Mouse (Mus musculus) forebrain, postnatal 0 days (tissue): ENCODE data around the gene Cgref1. TPM values are rescaled to one million over a fixed set of nuclear protein-coding genes. Genes with fewer than 3 reads are reported as not detected.

Source experiments
- ATAC-seq: fragments of 200-750 bp; cut with Nextera tagmentation; 2 replicates; pipeline ENCODE4 v1.8.0; 2017; ENCODE audit warnings: mild to moderate bottlenecking, moderate library complexity
- DNase-seq: peaks from one replicate; pipeline ENCODE4 v3.0.0-alpha.2; 2015
- H3K27ac ChIP-seq: fragments of 300-500 bp; sonication (generic); 2 replicates; pipeline ENCODE4 v1.5.1; 2014; ENCODE audit warnings: low read depth, mild to moderate bottlenecking, antibody characterized with exemption, low read length, moderate library complexity, mixed read lengths
- H3K27me3 ChIP-seq: fragments of 300-500 bp; sonication (generic); 2 replicates; pipeline ENCODE4 v1.6.1; 2014; ENCODE audit warnings: mild to moderate bottlenecking, low read length, mixed read lengths; ENCODE audit not compliant: insufficient read depth
- H3K36me3 ChIP-seq: fragments of 300-500 bp; sonication (generic); 2 replicates; pipeline ENCODE4 v1.6.1; 2014; ENCODE audit warnings: mild to moderate bottlenecking, moderate library complexity; ENCODE audit not compliant: insufficient read depth
- H3K4me1 ChIP-seq: fragments of 300-500 bp; sonication (generic); 2 replicates; pipeline ENCODE4 v1.6.1; 2014; ENCODE audit warnings: antibody characterized with exemption; ENCODE audit not compliant: insufficient read depth
- H3K4me2 ChIP-seq: fragments of 300-500 bp; sonication (generic); 2 replicates; pipeline ENCODE4 v1.6.1; 2014; ENCODE audit warnings: low read depth, mild to moderate bottlenecking, moderate library complexity
- H3K4me3 ChIP-seq: fragments of 300-500 bp; sonication (generic); 2 replicates; pipeline ENCODE4 v1.5.1; 2014; ENCODE audit warnings: low read depth, low read length, mixed read lengths
- H3K9ac ChIP-seq: fragments of 300-500 bp; sonication (generic); 2 replicates; pipeline ENCODE4 v1.6.1; 2014; ENCODE audit warnings: mild to moderate bottlenecking
- H3K9me3 ChIP-seq: fragments of 300-500 bp; sonication (generic); 2 replicates; pipeline ENCODE4 v1.6.1; 2016; ENCODE audit warnings: low read length
- CTCF ChIP-seq: sonication (generic); IDR thresholded peaks from 2 replicates; pipeline ENCODE4 v1.5.1; 2016; ENCODE audit warnings: antibody characterized with exemption, control low read depth, low read depth
- whole genome bisulfite sequencing: fragments of 180-500 bp; shearing (Covaris S2); extraction: QIAGEN DNeasy Blood & Tissue Kit; methylation state at CpG from one replicate; pipeline ENCODE4 v1.1.7; 2014; 5-methylcytosine and 5-hydroxymethylcytosine counted together
- polyA plus RNA-seq: library from polyadenylated mRNA; unstranded; fragments of >200 nt; fragmentation: Nextera tagmentation; extraction: Ambion mirVana; gene quantifications from 2 replicates; pipeline ENCODE4 v1.2.1, GENCODE M21; 2015
- total RNA-seq: library from RNA; depleted of rRNA; stranded (reverse); fragments of >200 nt; gene quantifications from 2 replicates; pipeline ENCODE4 v1.2.3, GENCODE M21; 2014

Cgref1 gene
- total and polyA plus RNA-seq, 2 experiments from 2014 or later = 63.5 to 82.1 TPM

- no peak overlapping the region for H3K9ac ChIP-seq
- peaks cover 42% of the 10 kb centered on the region for H3K36me3 ChIP-seq
- H3K27me3 ChIP-seq = no peaks in the 10 kb centered on the region
- no peak for TF ChIP-seq CTCF
- peak overlapping the region; percentile 46; the same call in 1 of the 2 replicates for H3K4me3 ChIP-seq
- H3K4me2 ChIP-seq = no peak overlapping the region
- 86% methylated on average over 2 of the region's 2 CpGs for WGBS
- H3K27ac ChIP-seq = no peak overlapping the region
- no peak for ATAC-seq
- DNase-seq = no peak
- H3K9me3 ChIP-seq = no peaks in the 10 kb centered on the region
- H3K4me1 ChIP-seq = peaks cover 13% of the 10 kb centered on the region; the same call in 1 of the 2 replicates
Observed at GRCm38 (mm10) chr5:30950922-30951321, 5.5 kb upstream of the Cgref1 start.

GRCm38 (mm10) chr5:30950451-30950850 lies 5.1 kb upstream of the Cgref1 start:
- H3K9ac ChIP-seq = peak overlapping the region; percentile 56
- no peak for TF ChIP-seq CTCF
- peak overlapping the region; percentile 46 for H3K4me3 ChIP-seq
- peaks cover 13% of the 10 kb centered on the region; the same call in 1 of the 2 replicates for H3K4me1 ChIP-seq
- peaks cover 38% of the 10 kb centered on the region for H3K36me3 ChIP-seq
- H3K27ac ChIP-seq = no peak overlapping the region; the same call in 1 of the 2 replicates
- H3K27me3 ChIP-seq = no peaks in the 10 kb centered on the region
- H3K9me3 ChIP-seq = no peaks in the 10 kb centered on the region
- peak overlapping the region; percentile 86 for H3K4me2 ChIP-seq
- DNase-seq = no peak
- ATAC-seq = no peak
- 48% methylated on average over 4 of the region's 4 CpGs for WGBS

- no peaks in the 10 kb centered on the region for H3K27me3 ChIP-seq
- peaks cover 13% of the 10 kb centered on the region; the same call in 1 of the 2 replicates for H3K4me1 ChIP-seq
- peak overlapping the region; percentile 46 for H3K27ac ChIP-seq
- TF ChIP-seq CTCF = peak; percentile 55
- peak overlapping the region; percentile 46 for H3K4me3 ChIP-seq
- DNase-seq (peak; percentile 91), ATAC-seq (peak; percentile 79)
- peak overlapping the region; percentile 86 for H3K4me2 ChIP-seq
- H3K9me3 ChIP-seq = no peaks in the 10 kb centered on the region
- peaks cover 32% of the 10 kb centered on the region for H3K36me3 ChIP-seq
- WGBS = under 1% methylated on average over 31 of the region's 31 CpGs
- H3K9ac ChIP-seq = peak overlapping the region; percentile 56
Observed at GRCm38 (mm10) chr5:30949654-30950326, 4.4 kb upstream of the Cgref1 start.

- 77% methylated on average over 5 of the region's 5 CpGs for WGBS
- Histone ChIP-seq H3K27ac (no peak overlapping the region), H3K27me3 (no peaks in the 10 kb centered on the region), H3K4me2 (no peak overlapping the region), H3K9ac (no peak overlapping the region), H3K9me3 (no peaks in the 10 kb centered on the region), H3K4me1 (peaks cover 13% of the 10 kb centered on the region; the same call in 1 of the 2 replicates), H3K4me3 (no peak overlapping the region), H3K36me3 (peaks cover 20% of the 10 kb centered on the region)
- DNase-seq = no peak
- TF ChIP-seq CTCF = no peak
- no peak for ATAC-seq
Observed at GRCm38 (mm10) chr5:30948620-30949019, 3.2 kb upstream of the Cgref1 start.

GRCm38 (mm10) chr5:30944344-30944743 lies 1.0 kb downstream of the Cgref1 start:
- Histone ChIP-seq H3K4me1 (peaks cover 4% of the 10 kb centered on the region; the same call in 1 of the 2 replicates), H3K9me3 (no peaks in the 10 kb centered on the region), H3K27ac (no peak overlapping the region), H3K27me3 (no peaks in the 10 kb centered on the region), H3K36me3 (no peaks in the 10 kb centered on the region), H3K4me2 (peak overlapping the region; percentile 81), H3K4me3 (peak overlapping the region; percentile 57; the same call in 1 of the 2 replicates), H3K9ac (no peak overlapping the region)
- DNase-seq = no peak
- no peak for ATAC-seq
- 78% methylated on average over 6 of the region's 6 CpGs for WGBS
- TF ChIP-seq CTCF = no peak

- Histone ChIP-seq H3K27me3 (no peaks in the 10 kb centered on the region), H3K9me3 (no peaks in the 10 kb centered on the region), H3K4me2 (no peak overlapping the region), H3K27ac (no peak overlapping the region), H3K4me1 (no peaks in the 10 kb centered on the region), H3K9ac (no peak overlapping the region), H3K36me3 (no peaks in the 10 kb centered on the region), H3K4me3 (no peak overlapping the region)
- no peak for DNase-seq
- ATAC-seq = no peak
- 98% methylated on average over 2 of the region's 2 CpGs for WGBS
- TF ChIP-seq CTCF = peak; percentile 24; the same call in 1 of the 2 replicates
Observed at GRCm38 (mm10) chr5:30943004-30943403, 2.4 kb downstream of the Cgref1 start.

- H3K36me3 ChIP-seq = peaks cover 8% of the 10 kb centered on the region; the same call in 1 of the 2 replicates
- H3K9me3 ChIP-seq = no peaks in the 10 kb centered on the region
- H3K4me1 ChIP-seq = no peaks in the 10 kb centered on the region
- H3K27ac ChIP-seq = no peak overlapping the region
- DNase-seq (no peak), ATAC-seq (peak; percentile 45)
- no peak overlapping the region for H3K4me2 ChIP-seq
- H3K27me3 ChIP-seq = no peaks in the 10 kb centered on the region
- WGBS = 81% methylated on average over 5 of the region's 5 CpGs
- H3K9ac ChIP-seq = no peak overlapping the region
- peak; percentile 33; the same call in 1 of the 2 replicates for TF ChIP-seq CTCF
- no peak overlapping the region for H3K4me3 ChIP-seq
Observed at GRCm38 (mm10) chr5:30934725-30935461, 10.5 kb downstream of the Cgref1 start.
